Mouse (Mus musculus) midbrain, postnatal 0 days (tissue): ENCODE measurements around the gene Naxd. TPM values are rescaled to one million over a fixed set of nuclear protein-coding genes. Genes with fewer than 3 reads are reported as not detected.
"Not testable (repeated sequence)": the region's sequence is repeated elsewhere in the genome, so short reads cannot be mapped to it uniquely, and the experiment has no call there.

Experiments used
- ATAC-seq: fragments of 200-750 bp; cut with Nextera tagmentation; 2 replicates; pipeline ENCODE4 v1.8.0; 2017; ENCODE audit warnings: moderate number of reproducible peaks, mild to moderate bottlenecking, moderate TSS enrichment, moderate library complexity; ENCODE audit not compliant: low FRiP score
- DNase-seq: peaks from one replicate; pipeline ENCODE4 v3.0.0-alpha.2; 2015; ENCODE audit warnings: low spot score
- H3K27ac ChIP-seq: fragments of 300-500 bp; sonication (generic); 2 replicates; pipeline ENCODE4 v1.5.1; 2014; ENCODE audit warnings: low read depth, mild to moderate bottlenecking, low read length, mixed read lengths
- H3K27me3 ChIP-seq: fragments of 300-500 bp; sonication (generic); 2 replicates; pipeline ENCODE4 v1.6.1; 2014; ENCODE audit warnings: low read length, control low read depth, mixed read lengths; ENCODE audit not compliant: insufficient read depth
- H3K36me3 ChIP-seq: fragments of 300-500 bp; sonication (generic); 2 replicates; pipeline ENCODE4 v1.6.1; 2014; ENCODE audit warnings: low read length, control low read depth, mixed read lengths; ENCODE audit not compliant: insufficient read depth
- H3K4me1 ChIP-seq: fragments of 300-500 bp; sonication (generic); 2 replicates; pipeline ENCODE4 v1.6.1; 2014; ENCODE audit warnings: mild to moderate bottlenecking, control low read depth, antibody characterized with exemption, low read length, mixed read lengths; ENCODE audit not compliant: insufficient read depth
- H3K4me2 ChIP-seq: fragments of 300-500 bp; sonication (generic); 2 replicates; pipeline ENCODE4 v1.6.1; 2014; ENCODE audit warnings: low read depth, mild to moderate bottlenecking, low read length, mixed read lengths; ENCODE audit not compliant: poor library complexity, severe bottlenecking
- H3K4me3 ChIP-seq: fragments of 300-500 bp; sonication (generic); 2 replicates; pipeline ENCODE4 v1.5.1; 2014; ENCODE audit warnings: low read depth, mild to moderate bottlenecking, low read length, moderate library complexity
- H3K9ac ChIP-seq: fragments of 300-500 bp; sonication (generic); replicated peaks from 2 replicates; pipeline ENCODE4 v1.6.1; 2014; ENCODE audit warnings: mild to moderate bottlenecking, low read length, moderate library complexity, mixed read lengths; ENCODE audit not compliant: poor library complexity, severe bottlenecking
- H3K9me3 ChIP-seq: fragments of 300-500 bp; sonication (generic); 2 replicates; pipeline ENCODE4 v1.6.1; 2016; ENCODE audit warnings: low read length, control low read depth
- CTCF ChIP-seq: IDR thresholded peaks from 2 replicates; pipeline ENCODE4 v1.5.1; 2016; ENCODE audit warnings: antibody characterized with exemption, mild to moderate bottlenecking
- WGBS: fragments of 180-500 bp; shearing (Covaris S2); extraction: QIAGEN DNeasy Blood & Tissue Kit; methylation state at CpG from one replicate; pipeline ENCODE4 v1.1.7; 2014; 5-methylcytosine and 5-hydroxymethylcytosine counted together
- polyA plus RNA-seq: library from polyadenylated mRNA; unstranded; fragments of >200 nt; fragmentation: Nextera tagmentation; extraction: Ambion mirVana; gene quantifications from 2 replicates; pipeline ENCODE4 v1.2.1, GENCODE M21; 2015
- total RNA-seq: library from RNA; depleted of rRNA; stranded (reverse); fragments of >200 nt; gene quantifications from 2 replicates; pipeline ENCODE4 v1.2.3, GENCODE M21; 2014

The Naxd gene
- total and polyA plus RNA-seq, 2 experiments from 2014 or later, result 88.6 to 106 TPM

- DNase-seq, result no peak
- Histone ChIP-seq H3K4me1 (peaks cover 10% of the 10 kb centered on the region; the same call in 1 of the 2 replicates), H3K27ac (no peak overlapping the region), H3K9ac (no peak overlapping the region), H3K4me2 (no peak overlapping the region), H3K9me3 (no peaks in the 10 kb centered on the region), H3K36me3 (no peaks in the 10 kb centered on the region), H3K27me3 (peaks cover 35% of the 10 kb centered on the region), H3K4me3 (no peak overlapping the region)
- 65% methylated on average over 3 of the region's 3 CpGs for WGBS
- no peak for TF ChIP-seq CTCF
- ATAC-seq, result no peak
Observed at GRCm38 (mm10) chr8:11481876-11482275, 15.4 kb upstream of the Naxd start.

- Histone ChIP-seq H3K9ac (no peak overlapping the region), H3K27me3 (peaks cover 33% of the 10 kb centered on the region), H3K9me3 (no peaks in the 10 kb centered on the region), H3K4me3 (no peak overlapping the region), H3K4me1 (peaks cover 10% of the 10 kb centered on the region; the same call in 1 of the 2 replicates), H3K36me3 (no peaks in the 10 kb centered on the region), H3K4me2 (no peak overlapping the region), H3K27ac (no peak overlapping the region)
- ATAC-seq (no peak), DNase-seq (no peak)
- WGBS, result 80% methylated on average over 3 of the region's 3 CpGs
- no peak for TF ChIP-seq CTCF
Observed at GRCm38 (mm10) chr8:11482537-11482936, 14.8 kb upstream of the Naxd start.

GRCm38 (mm10) chr8:11486142-11486541 lies 11.2 kb upstream of the Naxd start:
- Histone ChIP-seq H3K4me2 (no peak overlapping the region), H3K27ac (no peak overlapping the region), H3K4me1 (no peaks in the 10 kb centered on the region), H3K4me3 (no peak overlapping the region), H3K9me3 (no peaks in the 10 kb centered on the region), H3K9ac (no peak overlapping the region), H3K36me3 (no peaks in the 10 kb centered on the region), H3K27me3 (peaks cover 7% of the 10 kb centered on the region)
- DNase-seq, result peak; percentile 77
- ATAC-seq, result 0 out of 2 replicates have a peak, but pooled peaks have one; percentile 23
- 26% methylated on average over 7 of the region's 7 CpGs for WGBS
- peak; percentile 91 for TF ChIP-seq CTCF

GRCm38 (mm10) chr8:11487229-11487628 lies 10.1 kb upstream of the Naxd start:
- Histone ChIP-seq H3K9ac (no peak overlapping the region), H3K4me1 (no peaks in the 10 kb centered on the region), H3K9me3 (no peaks in the 10 kb centered on the region), H3K4me3 (no peak overlapping the region), H3K27ac (no peak overlapping the region), H3K27me3 (peaks cover 7% of the 10 kb centered on the region), H3K36me3 (no peaks in the 10 kb centered on the region), H3K4me2 (no peak overlapping the region)
- no peak for ATAC-seq
- no peak for DNase-seq
- no peak for TF ChIP-seq CTCF
- 82% methylated on average over 4 of the region's 4 CpGs for WGBS

GRCm38 (mm10) chr8:11492340-11492739 lies 5.0 kb upstream of the Naxd start:
- not testable (repeated sequence) for H3K9me3 ChIP-seq, H3K4me2 ChIP-seq, ATAC-seq, H3K27me3 ChIP-seq, H3K4me1 ChIP-seq, H3K27ac ChIP-seq, H3K36me3 ChIP-seq, H3K9ac ChIP-seq, H3K4me3 ChIP-seq, DNase-seq
- WGBS, result 90% methylated on average over 2 of the region's 2 CpGs

- H3K27me3 ChIP-seq, result no peaks in the 10 kb centered on the region
- ATAC-seq (no peak), DNase-seq (no peak)
- H3K9ac ChIP-seq, result peak overlapping the region; percentile 76; the same call in 1 of the 2 replicates
- peaks cover 6% of the 10 kb centered on the region for H3K4me1 ChIP-seq
- 79% methylated on average over 12 of the region's 12 CpGs for WGBS
- no peaks in the 10 kb centered on the region for H3K9me3 ChIP-seq
- peak overlapping the region; percentile 48 for H3K4me2 ChIP-seq
- TF ChIP-seq CTCF, result no peak
- peak overlapping the region; percentile 86 for H3K4me3 ChIP-seq
- no peak overlapping the region for H3K27ac ChIP-seq
- H3K36me3 ChIP-seq, result no peaks in the 10 kb centered on the region
Observed at GRCm38 (mm10) chr8:11498281-11498680, 975 bp downstream of the Naxd start.
